Mouse (Mus musculus): ENCODE results near the gene Aox1. TPM values are rescaled to one million over a fixed set of nuclear protein-coding genes. Genes with fewer than 3 reads are reported as not detected.

The Aox1 gene
- polyA plus RNA-seq, 1 experiment: 2.4 TPM

- H3K4me3 ChIP-seq (ENCODE audit: control insufficient read depth, insufficient read depth, low read length): no peak overlapping the region
- TF ChIP-seq POLR2A (IDR thresholded peaks at IDR 0.05; ENCODE audit: control insufficient read depth, extremely low read depth, insufficient read depth, low read length, poor library complexity) (no peak), CTCF (IDR thresholded peaks at IDR 0.05; ENCODE audit: borderline replicate concordance, control insufficient read depth, extremely low read depth, insufficient read depth, low read length, poor library complexity) (no peak)
- H3K27ac ChIP-seq (ENCODE audit: control insufficient read depth, insufficient read depth, low read length): no peak overlapping the region
- WGBS: 92% methylated on average over 8 of the region's 8 CpGs
- H3K4me1 ChIP-seq (replicated peaks; ENCODE audit: control insufficient read depth, insufficient read depth, low read length): no peaks in the 10 kb centered on the region
- no peak for DNase-seq
- no peaks in the 10 kb centered on the region for H3K36me3 ChIP-seq (ENCODE audit: control insufficient read depth, insufficient read depth, low read length)
- H3K27me3 ChIP-seq (ENCODE audit: control insufficient read depth, insufficient read depth, low read length): no peaks in the 10 kb centered on the region
Measured at GRCm38 (mm10) chr1:58124901-58125300, 95.2 kb downstream of the Aox1 start.

DNA sequence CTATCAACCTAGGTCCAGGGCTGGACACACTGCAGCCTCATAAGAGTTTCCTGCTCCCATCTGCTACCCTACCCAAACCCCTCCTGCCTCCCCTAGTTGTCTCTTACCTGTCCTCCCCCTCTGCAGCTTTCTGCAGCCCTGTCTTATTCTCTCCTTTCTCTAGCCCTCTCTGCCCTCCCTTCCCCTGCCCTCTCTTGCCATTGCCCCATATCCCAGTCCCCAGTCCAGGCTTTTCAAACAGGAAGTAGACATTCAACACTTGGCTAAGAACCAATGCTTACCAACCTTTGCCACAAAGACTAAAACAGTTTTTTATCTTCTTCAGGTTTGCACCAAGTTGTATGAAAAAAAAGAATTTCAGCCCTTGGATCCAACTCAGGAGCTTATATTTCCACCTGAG, 108.2 kb downstream of the Aox1 start:
- Histone ChIP-seq H3K27ac (ENCODE audit: control insufficient read depth, insufficient read depth, low read length) (no peak overlapping the region), H3K4me3 (ENCODE audit: control insufficient read depth, insufficient read depth, low read length) (no peak overlapping the region), H3K27me3 (ENCODE audit: control insufficient read depth, insufficient read depth, low read length) (no peaks in the 10 kb centered on the region), H3K4me1 (replicated peaks; ENCODE audit: control insufficient read depth, insufficient read depth, low read length) (no peaks in the 10 kb centered on the region), H3K36me3 (ENCODE audit: control insufficient read depth, insufficient read depth, low read length) (no peaks in the 10 kb centered on the region)
- TF ChIP-seq CTCF (IDR thresholded peaks at IDR 0.05; ENCODE audit: borderline replicate concordance, control insufficient read depth, extremely low read depth, insufficient read depth, low read length, poor library complexity) (no peak), POLR2A (IDR thresholded peaks at IDR 0.05; ENCODE audit: control insufficient read depth, extremely low read depth, insufficient read depth, low read length, poor library complexity) (no peak)
- no peak for DNase-seq

DNA sequence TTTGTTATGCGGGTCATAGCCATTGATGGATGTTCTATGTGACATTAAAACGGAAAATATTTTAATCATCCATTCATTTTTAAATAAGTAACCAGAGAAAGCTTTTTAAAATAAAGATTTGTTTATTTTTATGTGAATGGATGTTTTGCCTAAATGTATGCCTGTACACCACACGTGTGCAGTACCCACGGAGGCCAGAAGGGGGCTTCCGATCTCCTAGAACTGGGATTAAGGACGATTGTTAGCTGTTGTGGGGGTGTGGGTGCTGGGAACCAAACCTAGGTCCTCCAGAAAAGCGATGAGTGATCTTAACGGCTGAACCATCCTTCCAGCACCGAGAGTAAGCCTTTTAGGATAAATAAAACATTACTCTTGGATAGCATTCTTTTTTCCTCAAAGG, 109.3 kb downstream of the Aox1 start:
- no peak overlapping the region for H3K4me3 ChIP-seq (ENCODE audit: control insufficient read depth, insufficient read depth, low read length)
- no peaks in the 10 kb centered on the region for H3K27me3 ChIP-seq (ENCODE audit: control insufficient read depth, insufficient read depth, low read length)
- H3K27ac ChIP-seq (ENCODE audit: control insufficient read depth, insufficient read depth, low read length): no peak overlapping the region
- no peak for TF ChIP-seq POLR2A (IDR thresholded peaks at IDR 0.05; ENCODE audit: control insufficient read depth, extremely low read depth, insufficient read depth, low read length, poor library complexity)
- no peak for TF ChIP-seq CTCF (IDR thresholded peaks at IDR 0.05; ENCODE audit: borderline replicate concordance, control insufficient read depth, extremely low read depth, insufficient read depth, low read length, poor library complexity)
- WGBS: 95% methylated on average over 9 of the region's 9 CpGs
- DNase-seq: no peak
- H3K4me1 ChIP-seq (replicated peaks; ENCODE audit: control insufficient read depth, insufficient read depth, low read length): no peaks in the 10 kb centered on the region
- H3K36me3 ChIP-seq (ENCODE audit: control insufficient read depth, insufficient read depth, low read length): no peaks in the 10 kb centered on the region

DNA sequence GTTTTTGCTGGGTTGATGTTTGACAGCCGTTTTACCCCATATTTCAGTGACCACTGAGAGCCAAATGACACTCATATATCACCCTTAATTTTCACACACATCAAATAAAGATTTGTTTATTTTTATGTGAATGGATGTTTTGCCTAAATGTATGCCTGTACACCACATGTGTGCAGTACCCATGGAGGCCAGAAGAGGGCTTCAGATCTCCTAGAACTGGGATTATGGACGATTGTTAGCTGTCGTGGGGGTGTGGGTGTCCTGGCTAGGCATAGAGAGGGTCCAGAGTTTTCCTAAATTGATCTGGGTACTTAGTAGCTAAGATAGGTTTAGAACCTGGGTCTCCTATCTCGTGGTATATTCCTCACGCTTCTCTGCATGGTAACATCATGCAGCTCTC, 110.9 kb downstream of the Aox1 start:
- TF ChIP-seq CTCF (IDR thresholded peaks at IDR 0.05; ENCODE audit: borderline replicate concordance, control insufficient read depth, extremely low read depth, insufficient read depth, low read length, poor library complexity) (no peak), POLR2A (IDR thresholded peaks at IDR 0.05; ENCODE audit: control insufficient read depth, extremely low read depth, insufficient read depth, low read length, poor library complexity) (no peak)
- H3K27me3 ChIP-seq (ENCODE audit: control insufficient read depth, insufficient read depth, low read length): no peaks in the 10 kb centered on the region
- H3K4me1 ChIP-seq (replicated peaks; ENCODE audit: control insufficient read depth, insufficient read depth, low read length): no peaks in the 10 kb centered on the region
- no peak overlapping the region for H3K27ac ChIP-seq (ENCODE audit: control insufficient read depth, insufficient read depth, low read length)
- H3K4me3 ChIP-seq (ENCODE audit: control insufficient read depth, insufficient read depth, low read length): no peak overlapping the region
- 93% methylated on average over 5 of the region's 5 CpGs for WGBS
- no peak for DNase-seq
- no peaks in the 10 kb centered on the region for H3K36me3 ChIP-seq (ENCODE audit: control insufficient read depth, insufficient read depth, low read length)

DNA sequence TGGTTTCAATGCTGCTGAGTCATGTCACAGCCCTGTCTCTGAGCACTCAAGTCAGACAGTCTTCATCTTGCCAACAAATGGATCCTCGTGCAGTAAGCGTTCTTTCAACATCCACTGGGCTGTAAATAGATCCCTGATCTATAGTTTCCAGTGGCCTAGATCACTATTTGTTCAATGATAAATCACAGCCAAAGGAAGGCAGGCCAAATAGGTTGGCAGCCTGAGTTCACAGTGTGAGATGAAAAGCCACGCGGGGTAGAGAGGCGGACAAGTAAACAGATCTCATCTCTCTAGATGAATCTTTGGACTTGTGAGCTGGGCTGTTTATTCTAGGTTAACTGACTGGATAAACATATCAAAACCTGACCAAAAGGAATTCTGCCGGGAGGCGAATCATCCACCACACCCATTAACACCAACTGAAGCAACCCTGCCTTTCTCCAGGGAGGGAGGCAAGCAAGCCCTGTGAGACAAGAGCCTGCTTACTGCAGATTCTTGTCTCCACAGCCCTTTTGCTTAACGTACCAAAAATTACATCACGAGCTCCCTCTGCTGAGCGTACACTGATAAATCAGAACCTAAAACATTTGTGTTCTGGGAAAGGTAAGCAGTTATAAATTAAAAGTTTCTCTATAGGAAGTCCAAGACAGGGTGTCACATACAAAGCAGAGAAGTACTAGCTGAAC, 114.8 kb downstream of the Aox1 start:
- no peaks in the 10 kb centered on the region for H3K4me1 ChIP-seq (replicated peaks; ENCODE audit: control insufficient read depth, insufficient read depth, low read length)
- H3K36me3 ChIP-seq (ENCODE audit: control insufficient read depth, insufficient read depth, low read length): no peaks in the 10 kb centered on the region
- H3K27ac ChIP-seq (ENCODE audit: control insufficient read depth, insufficient read depth, low read length): no peak overlapping the region
- TF ChIP-seq POLR2A (IDR thresholded peaks at IDR 0.05; ENCODE audit: control insufficient read depth, extremely low read depth, insufficient read depth, low read length, poor library complexity) (no peak), CTCF (IDR thresholded peaks at IDR 0.05; ENCODE audit: borderline replicate concordance, control insufficient read depth, extremely low read depth, insufficient read depth, low read length, poor library complexity) (no peak)
- no peaks in the 10 kb centered on the region for H3K27me3 ChIP-seq (ENCODE audit: control insufficient read depth, insufficient read depth, low read length)
- no peak overlapping the region for H3K4me3 ChIP-seq (ENCODE audit: control insufficient read depth, insufficient read depth, low read length)
- 69% methylated on average over 10 of the region's 10 CpGs for WGBS
- DNase-seq: no peak

GRCm38 (mm10) chr1:58146026-58146425, 116.3 kb downstream of the Aox1 start:
- no peaks in the 10 kb centered on the region for H3K27me3 ChIP-seq (ENCODE audit: control insufficient read depth, insufficient read depth, low read length)
- WGBS: 95% methylated on average over 10 of the region's 10 CpGs
- TF ChIP-seq CTCF (IDR thresholded peaks at IDR 0.05; ENCODE audit: borderline replicate concordance, control insufficient read depth, extremely low read depth, insufficient read depth, low read length, poor library complexity): no peak
- no peak overlapping the region for H3K27ac ChIP-seq (ENCODE audit: control insufficient read depth, insufficient read depth, low read length)
- no peaks in the 10 kb centered on the region for H3K36me3 ChIP-seq (ENCODE audit: control insufficient read depth, insufficient read depth, low read length)
- no peaks in the 10 kb centered on the region for H3K4me1 ChIP-seq (replicated peaks; ENCODE audit: control insufficient read depth, insufficient read depth, low read length)
- DNase-seq: no peak
- H3K4me3 ChIP-seq (ENCODE audit: control insufficient read depth, insufficient read depth, low read length): no peak overlapping the region

- no peak for TF ChIP-seq CTCF (IDR thresholded peaks at IDR 0.05; ENCODE audit: borderline replicate concordance, control insufficient read depth, extremely low read depth, insufficient read depth, low read length, poor library complexity)
- TF ChIP-seq POLR2A (IDR thresholded peaks at IDR 0.05; ENCODE audit: control insufficient read depth, extremely low read depth, insufficient read depth, low read length, poor library complexity): no peak
- DNase-seq: no peak
- no peaks in the 10 kb centered on the region for H3K36me3 ChIP-seq (ENCODE audit: control insufficient read depth, insufficient read depth, low read length)
- H3K4me1 ChIP-seq (replicated peaks; ENCODE audit: control insufficient read depth, insufficient read depth, low read length): no peaks in the 10 kb centered on the region
- WGBS: 65% methylated on average over 6 of the region's 6 CpGs
- no peak overlapping the region for H3K4me3 ChIP-seq (ENCODE audit: control insufficient read depth, insufficient read depth, low read length)
- H3K27ac ChIP-seq (ENCODE audit: control insufficient read depth, insufficient read depth, low read length): no peak overlapping the region
- H3K27me3 ChIP-seq (ENCODE audit: control insufficient read depth, insufficient read depth, low read length): no peaks in the 10 kb centered on the region
Measured at GRCm38 (mm10) chr1:58147776-58148175, 118.0 kb downstream of the Aox1 start.
